Mouse (Mus musculus): ENCODE measurements around the gene Ip6k2. TPM values are rescaled to one million over a fixed set of nuclear protein-coding genes. Genes with fewer than 3 reads are reported as not detected.
A peak's percentile ranks its signal among the peaks of the same experiment; 100 is the strongest.

The Ip6k2 gene
- total RNA-seq, 2 experiments from 2014 or later: 21.3 to 23.6 TPM

GRCm38 (mm10) chr9:108809723-108810122, 26.1 kb downstream of the Ip6k2 start:
- DNase-seq: no peak
- intact Hi-C loops (cut with DNase I): loop anchor here (5.0 kb wide), 1 partner anchor 52 kb away; no protein-coding TSS in a partner anchor

GRCm38 (mm10) chr9:108810516-108810915, 26.9 kb downstream of the Ip6k2 start:
- DNase-seq: no peak
- intact Hi-C loops (cut with DNase I): no loop called here

- intact Hi-C loops (cut with DNase I): no loop called here
- DNase-seq: no peak
These were observed 32.0 kb downstream of the Ip6k2 start for GRCm38 (mm10) chr9:108815557-108815956.

- intact Hi-C loops (cut with DNase I): loop anchor here (1.0 kb wide), 1 partner anchor 66 kb away; no protein-coding TSS in a partner anchor
- peak; percentile 59 to 77 for DNase-seq
These were observed 35.9 kb downstream of the Ip6k2 start for GRCm38 (mm10) chr9:108819495-108819894.

- DNase-seq: no peak
- intact Hi-C loops (cut with DNase I): no loop called here
These were observed 36.5 kb downstream of the Ip6k2 start for GRCm38 (mm10) chr9:108820077-108820476.

GRCm38 (mm10) chr9:108824144-108824685, 40.6 kb downstream of the Ip6k2 start:
- DNase-seq: no peak
- intact Hi-C loops (cut with DNase I): no loop called here

- intact Hi-C loops (cut with DNase I): no loop called here
- no peak for DNase-seq
These were observed 41.3 kb downstream of the Ip6k2 start for GRCm38 (mm10) chr9:108824755-108825413.

- no peak for DNase-seq
- intact Hi-C loops (cut with DNase I): no loop called here
These were observed 42.5 kb downstream of the Ip6k2 start, which contains the start of gene Celsr3 for GRCm38 (mm10) chr9:108825820-108826699. Gene Celsr3 (plus strand): TSS chr9:108826320.

GRCm38 (mm10) chr9:108826700-108827340, 43.2 kb downstream of the Ip6k2 start:
- intact Hi-C loops (cut with DNase I): no loop called here
- DNase-seq: peak; percentile 86 to 88

GRCm38 (mm10) chr9:108827454-108827853, 43.9 kb downstream of the Ip6k2 start:
- DNase-seq: no peak
- intact Hi-C loops (cut with DNase I): no loop called here

GRCm38 (mm10) chr9:108827906-108828305, 44.3 kb downstream of the Ip6k2 start:
- no peak for DNase-seq

GRCm38 (mm10) chr9:108831637-108832036, 48.0 kb downstream of the Ip6k2 start:
- intact Hi-C loops (cut with DNase I): no loop called here
- DNase-seq: no peak

More at GRCm38 (mm10) chr9:108827906-108828305, 44.3 kb downstream of the Ip6k2 start:
- intact Hi-C loops (cut with DNase I): no loop called here

GRCm38 (mm10) chr9:108832390-108833108, 49.0 kb downstream of the Ip6k2 start:
- peak; percentile 69 to 79 for DNase-seq
- intact Hi-C loops (cut with DNase I): no loop called here

GRCm38 (mm10) chr9:108842989-108843388, 59.4 kb downstream of the Ip6k2 start:
- peak; percentile 32 to 36 for DNase-seq
- intact Hi-C loops (cut with DNase I): no loop called here

GRCm38 (mm10) chr9:108845390-108845789, 61.8 kb downstream of the Ip6k2 start:
- intact Hi-C loops (cut with DNase I): no loop called here
- DNase-seq: no peak

GRCm38 (mm10) chr9:108847374-108847773, 63.8 kb downstream of the Ip6k2 start:
- DNase-seq: no peak
- intact Hi-C loops (cut with DNase I): no loop called here

GRCm38 (mm10) chr9:108848419-108848818, 64.8 kb downstream of the Ip6k2 start:
- DNase-seq: no peak
- intact Hi-C loops (cut with DNase I): no loop called here

- intact Hi-C loops (cut with DNase I): no loop called here
- DNase-seq: peak; percentile 46 to 65
These were observed 69.4 kb downstream of the Ip6k2 start, which contains the start of gene Slc26a6 for GRCm38 (mm10) chr9:108852976-108853375. Gene Slc26a6 (plus strand): TSS chr9:108853283.

- DNase-seq: peak; percentile 90 to 91
- intact Hi-C loops (cut with DNase I): no loop called here
These were observed 70.1 kb downstream of the Ip6k2 start for GRCm38 (mm10) chr9:108853635-108854240.

Data from heart, postnatal 36 days (tissue).